Mouse (Mus musculus) adrenal gland, adult 8-10 months (tissue): ENCODE results near the gene Actr5. TPM values are rescaled to one million over a fixed set of nuclear protein-coding genes. Genes with fewer than 3 reads are reported as not detected.
A peak's percentile ranks its signal among the peaks of the same experiment; 100 is the strongest.

ENCODE experiments used
- DNase-seq: peaks from one replicate; pipeline ENCODE4 v3.0.0; 2022
- total RNA-seq, 4 experiments: library from RNA; stranded (reverse); gene quantifications; 2 replicates each; pipeline ENCODE4 v1.2.4; 2022

Actr5 gene
- total RNA-seq, result 10 to 100 TPM; 13.2 to 19.7 (median 14.6) TPM

GRCm38 (mm10) chr2:158624718-158625222 is at the start of gene Actr5:
TSS of gene Actr5 (plus strand) at chr2:158624888.
- peak; percentile 90 for DNase-seq

GRCm38 (mm10) chr2:158579979-158580378 is 44.7 kb upstream of the Actr5 start:
- DNase-seq, result no peak

DNA sequence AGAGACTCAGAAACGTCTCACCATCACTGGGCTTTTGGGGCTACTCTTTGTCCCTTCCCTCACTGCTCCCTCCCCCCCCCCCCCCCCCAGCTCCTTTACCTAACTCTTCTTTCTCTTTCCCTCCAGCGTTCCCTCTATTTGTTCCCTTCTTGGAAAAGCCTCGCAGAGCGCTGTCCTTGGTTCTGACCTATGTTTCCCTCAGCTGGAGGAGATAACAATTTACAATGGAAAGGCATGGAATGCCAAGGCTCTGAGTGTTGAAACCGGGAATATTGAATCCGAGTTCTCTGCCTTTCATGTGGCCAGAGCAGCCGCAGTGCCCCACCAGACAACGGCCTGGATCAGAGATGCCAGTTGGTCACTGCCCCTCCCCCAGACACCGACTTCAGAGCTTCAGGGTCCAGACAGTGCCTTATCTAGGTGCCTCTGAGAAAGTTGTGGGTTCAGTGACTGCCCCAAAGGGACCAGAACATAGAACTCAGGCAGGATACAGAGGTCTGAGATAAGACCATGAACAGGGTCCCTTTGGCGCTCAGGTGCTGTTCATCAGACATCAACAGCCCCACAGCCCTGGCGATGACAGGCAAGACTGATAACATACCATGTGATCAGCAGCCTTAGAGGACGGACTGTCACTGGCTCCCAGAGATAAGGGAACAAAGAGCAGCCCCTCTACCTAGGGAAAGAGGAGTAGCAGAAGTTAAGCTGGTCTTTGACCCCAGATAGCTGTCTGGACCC is 39.9 kb upstream of the Actr5 start:
- peak; percentile 18 for DNase-seq

GRCm38 (mm10) chr2:158588524-158589271 is 36.0 kb upstream of the Actr5 start:
- DNase-seq, result no peak

DNA sequence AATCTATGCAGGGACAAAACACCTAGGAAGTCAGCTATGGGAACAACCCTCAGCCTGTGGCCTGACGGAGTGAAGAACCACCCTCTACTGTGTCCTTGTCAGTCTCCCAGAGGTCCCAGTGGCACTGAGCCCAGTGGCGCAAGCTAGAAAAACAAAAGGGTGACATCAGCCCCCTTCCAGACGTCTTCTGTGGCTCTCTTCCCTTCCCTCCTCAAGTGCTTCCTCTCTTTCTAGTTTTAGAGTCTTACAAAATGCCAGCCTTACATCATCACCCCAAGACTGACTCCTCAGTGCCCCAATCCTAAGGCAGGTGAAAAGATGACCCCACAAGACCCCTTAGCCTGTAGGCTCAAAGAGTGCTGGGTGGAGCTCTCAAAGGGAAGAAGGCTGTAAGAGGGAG is 34.2 kb upstream of the Actr5 start:
- DNase-seq, result no peak

- no peak for DNase-seq
These were observed 33.4 kb upstream of the Actr5 start for GRCm38 (mm10) chr2:158591286-158591685.

GRCm38 (mm10) chr2:158593371-158593770 is 31.3 kb upstream of the Actr5 start:
- DNase-seq, result no peak

- DNase-seq, result no peak
These were observed 29.6 kb upstream of the Actr5 start for GRCm38 (mm10) chr2:158595103-158595502.

DNA sequence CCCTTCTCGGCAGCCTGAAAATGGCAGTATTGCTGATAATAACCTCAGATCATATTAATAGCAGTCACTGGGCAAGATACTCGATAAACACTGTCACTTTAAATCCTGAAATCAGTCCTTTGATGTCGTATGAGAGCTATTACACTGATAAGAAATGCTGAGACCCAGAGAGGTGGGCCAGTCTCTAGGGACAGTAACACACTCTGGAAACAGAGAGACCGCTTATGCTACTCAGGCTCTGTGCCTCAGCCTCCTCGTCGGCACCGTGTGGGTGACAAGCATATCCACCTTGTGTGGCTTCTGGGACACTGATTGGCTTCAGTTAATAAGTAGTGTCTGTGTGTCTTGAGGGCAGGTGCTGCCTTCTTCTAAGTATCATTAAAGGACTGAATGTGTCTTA is 29.1 kb upstream of the Actr5 start:
- no peak for DNase-seq

DNA sequence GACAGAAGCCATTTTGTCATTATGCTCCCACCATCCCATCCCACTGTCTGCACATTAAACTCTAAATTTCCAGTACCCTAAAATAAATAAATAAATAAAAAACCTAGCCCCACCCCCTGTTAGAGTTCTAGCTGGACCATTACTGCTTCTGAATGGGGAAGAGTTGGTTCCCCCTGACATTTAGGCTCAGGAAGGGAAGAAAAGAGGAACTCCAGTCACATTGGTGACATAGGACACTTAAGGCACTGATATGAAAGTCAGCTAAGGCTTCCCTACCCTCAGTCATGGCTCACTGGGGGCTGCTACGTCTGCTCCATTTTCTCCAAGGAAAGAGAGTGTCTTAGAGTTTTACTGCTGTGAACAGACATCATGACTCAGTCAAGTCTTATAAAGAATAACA is 27.9 kb upstream of the Actr5 start:
- no peak for DNase-seq

DNA sequence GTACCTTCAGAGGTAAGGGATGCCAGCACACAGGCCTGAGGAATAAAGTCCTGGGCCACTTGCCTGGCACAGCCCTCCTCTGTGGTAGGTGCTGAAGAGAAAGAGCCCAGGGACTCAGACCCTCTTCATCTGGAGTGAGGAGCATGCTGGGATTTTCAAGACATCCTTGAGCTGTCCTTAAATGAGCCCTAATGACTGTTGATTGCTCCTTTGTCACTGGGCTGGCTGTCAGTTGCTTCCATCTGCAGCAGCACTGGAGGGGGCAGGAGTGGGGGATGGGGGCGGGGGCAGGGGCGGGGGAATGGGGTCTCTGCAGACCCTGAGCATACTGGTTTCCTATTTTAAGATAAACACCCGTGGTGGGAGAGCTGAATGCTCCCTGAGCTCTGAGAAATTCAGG is 24.2 kb upstream of the Actr5 start:
- DNase-seq, result no peak

GRCm38 (mm10) chr2:158601326-158601725 is 23.4 kb upstream of the Actr5 start:
- DNase-seq, result no peak

GRCm38 (mm10) chr2:158602663-158603062 is 22.0 kb upstream of the Actr5 start:
- no peak for DNase-seq

GRCm38 (mm10) chr2:158606511-158606964 is 18.1 kb upstream of the Actr5 start:
- DNase-seq, result no peak

DNA sequence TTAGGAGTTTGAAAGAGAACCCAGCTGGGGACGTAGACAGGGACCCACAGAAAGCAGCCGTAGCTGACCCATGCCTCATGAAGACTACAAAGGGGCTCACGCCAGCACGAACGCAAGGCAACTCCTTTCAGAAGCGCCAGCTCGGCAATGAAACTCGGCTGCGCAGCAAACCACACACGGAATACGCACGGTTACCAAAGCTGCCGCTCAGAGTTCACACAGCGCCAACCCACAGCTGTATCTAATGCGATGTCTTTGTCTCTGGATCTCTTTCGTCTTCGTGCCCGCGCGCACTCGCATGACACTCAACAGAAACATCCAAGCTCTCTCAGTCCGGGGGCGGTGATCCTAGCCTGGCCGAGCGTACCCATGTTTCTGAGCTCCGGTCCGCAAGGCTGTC is 15.0 kb upstream of the Actr5 start:
- DNase-seq, result no peak

GRCm38 (mm10) chr2:158610488-158611325 is 14.0 kb upstream of the Actr5 start, which contains the start of gene Slc32a1:
TSS of gene Slc32a1 (plus strand) at chr2:158610767.
- DNase-seq, result no peak

DNA sequence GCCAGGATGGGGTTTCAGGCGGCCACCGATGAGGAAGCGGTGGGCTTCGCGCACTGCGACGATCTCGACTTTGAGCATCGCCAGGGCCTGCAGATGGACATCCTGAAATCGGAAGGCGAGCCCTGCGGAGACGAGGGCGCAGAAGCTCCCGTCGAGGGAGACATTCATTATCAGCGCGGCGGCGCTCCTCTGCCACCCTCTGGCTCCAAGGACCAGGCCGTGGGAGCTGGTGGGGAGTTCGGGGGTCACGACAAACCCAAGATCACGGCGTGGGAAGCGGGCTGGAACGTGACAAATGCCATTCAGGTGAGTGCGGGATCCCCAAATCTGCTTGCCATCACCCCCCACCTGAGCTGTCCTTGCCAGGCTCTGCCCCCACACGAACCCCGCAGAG is 13.4 kb upstream of the Actr5 start:
- no peak for DNase-seq

GRCm38 (mm10) chr2:158611726-158612670 is 12.7 kb upstream of the Actr5 start:
- no peak for DNase-seq

DNA sequence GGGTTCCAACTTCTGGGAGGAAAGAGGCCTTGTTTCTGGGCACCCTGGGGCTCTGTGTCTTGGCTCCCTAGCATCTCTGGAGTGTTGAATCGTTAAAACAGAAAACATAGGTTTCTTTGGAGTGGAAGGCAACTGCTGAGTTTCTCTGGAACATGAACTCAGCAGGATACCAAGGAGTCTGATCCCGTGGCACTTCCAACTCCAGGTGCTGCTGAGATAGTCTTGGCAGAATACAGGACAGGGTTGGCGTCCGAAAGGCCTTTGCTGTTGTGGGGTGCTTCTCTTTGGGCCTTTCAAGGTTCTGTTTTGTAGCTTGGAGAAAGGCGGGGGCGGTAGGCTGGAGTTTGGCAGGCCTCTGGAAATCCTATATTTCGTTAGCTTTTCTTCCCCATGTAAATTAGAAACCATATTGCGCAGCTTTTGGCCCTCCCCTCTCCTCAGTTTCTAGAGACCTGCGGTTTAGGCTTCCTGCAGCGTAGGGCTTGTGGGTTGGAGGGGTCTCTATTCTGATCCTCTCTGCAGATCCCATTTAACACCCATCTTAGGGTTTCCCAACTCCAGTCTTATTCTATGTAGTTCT is 11.9 kb upstream of the Actr5 start:
- no peak for DNase-seq

- no peak for DNase-seq
These were observed 10.9 kb upstream of the Actr5 start for GRCm38 (mm10) chr2:158613541-158614417.
